Mouse (Mus musculus): ENCODE measurements around the gene Mep1a. TPM values are rescaled to one million over a fixed set of nuclear protein-coding genes. Genes with fewer than 3 reads are reported as not detected.
"Not testable (repeated sequence)": the region's sequence is repeated elsewhere in the genome, so short reads cannot be mapped to it uniquely, and the experiment has no call there.

Mep1a gene
- not detected in 2 replicates for polyA plus RNA-seq (2015; fragmentation: Nextera tagmentation; extraction: Ambion mirVana)

DNA sequence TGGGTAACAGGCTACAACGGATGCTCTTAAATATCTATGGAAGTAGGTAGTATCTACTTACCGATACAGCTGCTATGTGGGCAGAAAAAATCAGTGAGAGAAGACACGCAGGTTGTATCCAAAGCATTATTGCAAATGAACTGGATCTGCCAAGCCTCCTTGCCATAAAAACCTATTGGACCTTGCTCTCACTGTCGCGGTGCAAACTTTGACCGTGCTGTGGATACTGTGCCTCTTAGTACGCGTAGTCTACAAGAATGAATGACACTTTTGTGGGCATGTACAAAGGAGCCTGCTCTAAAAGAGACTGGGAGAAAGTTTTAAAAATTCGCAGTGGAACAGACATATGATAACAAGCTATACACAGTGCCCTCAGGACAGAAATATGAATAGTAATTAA is at the start of gene Mep1a:
Gene Mep1a, minus strand, starts transcription at position 221 of the 400 bp plus-strand sequence.
- Histone ChIP-seq H3K27me3 (replicated peaks; ENCODE audit: insufficient read depth, low read length) (no peaks in the 10 kb centered on the region), H3K9ac (replicated peaks; ENCODE audit: low read depth) (no peak within 1 kb of the TSS), H3K4me2 (replicated peaks; ENCODE audit: low read depth, low read length) (no peak within 1 kb of the TSS), H3K4me3 (ENCODE audit: low read depth, low read length) (no peak within 1 kb of the TSS), H3K36me3 (ENCODE audit: insufficient read depth, low read length) (no peaks in the 10 kb centered on the region), H3K9me3 (ENCODE audit: low read length) (no peaks in the 10 kb centered on the region), H3K4me1 (ENCODE audit: insufficient read depth, low read depth, low read length) (no peaks in the 10 kb centered on the region), H3K27ac (ENCODE audit: low read length) (no peak within 1 kb of the TSS)
- no peak for ATAC-seq
- DNase-seq (ENCODE audit: low spot score): no peak
- WGBS: 92% methylated on average over 9 of the region's 9 CpGs
- TF ChIP-seq CTCF (IDR thresholded peaks at IDR 0.05) (no peak), EP300 (IDR thresholded peaks at IDR 0.05) (no peak)

DNA sequence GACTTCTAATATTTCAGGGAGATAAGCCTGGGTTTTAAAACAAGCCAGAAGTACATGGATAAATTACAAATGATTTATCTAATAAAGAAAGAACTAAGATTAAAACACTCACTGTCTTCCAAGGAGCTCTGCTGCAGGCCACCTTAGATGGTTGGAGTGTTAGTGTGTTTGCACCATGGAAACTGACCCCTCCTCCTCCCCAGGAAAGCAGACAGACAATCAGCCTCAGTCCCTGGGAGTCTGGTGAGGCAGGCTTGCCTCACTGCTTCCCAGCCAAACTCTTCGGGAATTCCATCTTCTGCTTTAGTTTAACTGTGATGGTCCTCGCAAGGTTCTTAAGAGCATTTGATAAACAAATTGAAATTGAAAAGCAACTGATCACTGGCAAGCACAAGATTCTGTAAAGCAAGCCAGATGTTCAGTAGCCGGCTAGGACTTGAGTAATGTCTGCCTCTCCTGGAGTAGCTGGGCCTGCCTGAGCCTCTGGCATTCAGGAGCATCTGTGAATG is 48.6 kb upstream of the Mep1a start:
- ATAC-seq (no peak), DNase-seq (ENCODE audit: low spot score) (no peak)
- Histone ChIP-seq H3K4me3 (ENCODE audit: low read depth, low read length) (no peak overlapping the region), H3K36me3 (ENCODE audit: insufficient read depth, low read length) (no peaks in the 10 kb centered on the region), H3K4me1 (ENCODE audit: insufficient read depth, low read depth, low read length) (no peaks in the 10 kb centered on the region), H3K9ac (replicated peaks; ENCODE audit: low read depth) (no peak overlapping the region), H3K27me3 (replicated peaks; ENCODE audit: insufficient read depth, low read length) (no peaks in the 10 kb centered on the region), H3K27ac (ENCODE audit: low read length) (no peak overlapping the region), H3K9me3 (ENCODE audit: low read length) (no peaks in the 10 kb centered on the region), H3K4me2 (replicated peaks; ENCODE audit: low read depth, low read length) (no peak overlapping the region)
- WGBS: 29% methylated on average over 3 of the region's 3 CpGs
- no peak for TF ChIP-seq EP300 (IDR thresholded peaks at IDR 0.05)
- TF ChIP-seq CTCF (IDR thresholded peaks at IDR 0.05): no peak

GRCm38 (mm10) chr17:43544040-43544439 is 41.4 kb upstream of the Mep1a start:
- no peak overlapping the region for H3K4me2 ChIP-seq (replicated peaks; ENCODE audit: low read depth, low read length)
- H3K9ac ChIP-seq (replicated peaks; ENCODE audit: low read depth): no peak overlapping the region
- TF ChIP-seq EP300 (IDR thresholded peaks at IDR 0.05): no peak
- DNase-seq (ENCODE audit: low spot score) (no peak), ATAC-seq (no peak)
- H3K36me3 ChIP-seq (ENCODE audit: insufficient read depth, low read length): no peaks in the 10 kb centered on the region
- H3K27ac ChIP-seq (ENCODE audit: low read length): no peak overlapping the region
- no peak overlapping the region for H3K4me3 ChIP-seq (ENCODE audit: low read depth, low read length)
- WGBS: 77% methylated on average over 4 of the region's 4 CpGs
- no peaks in the 10 kb centered on the region for H3K9me3 ChIP-seq (ENCODE audit: low read length)
- H3K27me3 ChIP-seq (replicated peaks; ENCODE audit: insufficient read depth, low read length): no peaks in the 10 kb centered on the region
- H3K4me1 ChIP-seq (ENCODE audit: insufficient read depth, low read depth, low read length): no peaks in the 10 kb centered on the region

DNA sequence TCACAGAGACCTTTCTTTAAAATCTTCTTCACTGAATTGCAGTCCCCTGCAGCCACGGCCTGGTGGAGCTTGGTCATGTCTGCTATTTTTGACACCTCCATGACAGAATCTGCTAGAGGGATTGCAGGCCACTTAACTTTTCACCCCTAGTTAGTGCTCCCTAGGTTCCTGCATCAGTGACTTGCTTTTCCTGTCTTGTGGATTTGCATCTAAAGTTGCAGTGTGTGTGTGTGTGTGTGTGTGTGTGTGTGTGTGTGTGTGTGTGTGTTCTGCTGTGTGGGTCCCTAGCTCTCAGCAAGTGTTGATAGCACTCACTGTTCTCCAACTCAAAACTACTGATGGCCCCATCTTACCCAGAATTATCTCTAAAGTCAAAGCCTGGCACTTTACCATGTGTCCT is 40.9 kb upstream of the Mep1a start, which contains the start of gene Ankrd66:
Gene Ankrd66, minus strand, starts transcription at position 101 of the 400 bp plus-strand sequence.
- Histone ChIP-seq H3K27ac (ENCODE audit: low read length) (no peak within 1 kb of the TSS), H3K4me3 (ENCODE audit: low read depth, low read length) (no peak within 1 kb of the TSS), H3K9me3 (ENCODE audit: low read length) (no peaks in the 10 kb centered on the region), H3K4me2 (replicated peaks; ENCODE audit: low read depth, low read length) (no peak within 1 kb of the TSS), H3K36me3 (ENCODE audit: insufficient read depth, low read length) (no peaks in the 10 kb centered on the region), H3K27me3 (replicated peaks; ENCODE audit: insufficient read depth, low read length) (no peaks in the 10 kb centered on the region), H3K4me1 (ENCODE audit: insufficient read depth, low read depth, low read length) (no peaks in the 10 kb centered on the region), H3K9ac (replicated peaks; ENCODE audit: low read depth) (no peak within 1 kb of the TSS)
- ATAC-seq (no peak), DNase-seq (ENCODE audit: low spot score) (no peak)
- WGBS: 25% methylated on average over 1 of the region's 1 CpGs
- TF ChIP-seq CTCF (IDR thresholded peaks at IDR 0.05): no peak
- no peak for TF ChIP-seq EP300 (IDR thresholded peaks at IDR 0.05)

- Histone ChIP-seq H3K9me3 (ENCODE audit: low read length) (no peaks in the 10 kb centered on the region), H3K27me3 (replicated peaks; ENCODE audit: insufficient read depth, low read length) (no peaks in the 10 kb centered on the region), H3K27ac (ENCODE audit: low read length) (no peak overlapping the region), H3K4me1 (ENCODE audit: insufficient read depth, low read depth, low read length) (no peaks in the 10 kb centered on the region), H3K36me3 (ENCODE audit: insufficient read depth, low read length) (no peaks in the 10 kb centered on the region), H3K4me2 (replicated peaks; ENCODE audit: low read depth, low read length) (no peak overlapping the region), H3K4me3 (ENCODE audit: low read depth, low read length) (no peak overlapping the region), H3K9ac (replicated peaks; ENCODE audit: low read depth) (no peak overlapping the region)
- DNase-seq (ENCODE audit: low spot score): no peak
- WGBS: 80% methylated on average over 3 of the region's 3 CpGs
- no peak for TF ChIP-seq CTCF (IDR thresholded peaks at IDR 0.05)
- TF ChIP-seq EP300 (IDR thresholded peaks at IDR 0.05): no peak
- ATAC-seq: no peak
Measured at GRCm38 (mm10) chr17:43538767-43539166, 36.2 kb upstream of the Mep1a start.

DNA sequence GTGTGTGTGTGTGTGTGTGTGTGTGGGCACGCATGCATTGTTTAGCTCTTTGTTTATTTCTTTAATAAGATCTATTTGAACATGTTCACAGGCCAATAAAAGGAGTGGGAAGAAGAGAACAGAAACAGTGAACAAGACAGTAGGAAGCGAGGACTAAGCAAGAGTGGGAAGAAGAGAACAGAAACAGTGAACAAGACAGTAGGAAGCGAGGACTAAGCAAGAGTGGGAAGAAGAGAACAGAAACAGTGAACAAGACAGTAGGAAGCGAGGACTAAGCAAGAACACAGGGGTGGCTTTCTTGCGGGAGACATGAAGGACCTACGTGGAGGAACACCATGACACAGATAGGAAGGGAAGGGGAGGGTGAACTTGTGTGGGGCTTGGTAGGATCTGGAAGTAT is 34.2 kb upstream of the Mep1a start:
- not testable (repeated sequence) for H3K27me3 ChIP-seq (replicated peaks; ENCODE audit: insufficient read depth, low read length); H3K9me3 ChIP-seq (ENCODE audit: low read length); DNase-seq (ENCODE audit: low spot score); ATAC-seq; H3K4me2 ChIP-seq (replicated peaks; ENCODE audit: low read depth, low read length); H3K4me3 ChIP-seq (ENCODE audit: low read depth, low read length); H3K4me1 ChIP-seq (ENCODE audit: insufficient read depth, low read depth, low read length); H3K9ac ChIP-seq (replicated peaks; ENCODE audit: low read depth); H3K27ac ChIP-seq (ENCODE audit: low read length); H3K36me3 ChIP-seq (ENCODE audit: insufficient read depth, low read length)
- WGBS: 86% methylated on average over 6 of the region's 6 CpGs
